Mouse (Mus musculus): ENCODE data around the gene Calr3. TPM values are rescaled to one million over a fixed set of nuclear protein-coding genes. Genes with fewer than 3 reads are reported as not detected.

The Calr3 gene
- polyA plus RNA-seq, 1 experiment from 2014 or later: 1.9 TPM

GRCm38 (mm10) chr8:72380656-72381055 lies 63.0 kb downstream of the Calr3 start:
- Histone ChIP-seq H3K9me3 (replicated peaks) (no peaks in the 10 kb centered on the region), H3K4me1 (no peaks in the 10 kb centered on the region), H3K27me3 (no peaks in the 10 kb centered on the region), H3K9ac (no peak overlapping the region), H3K4me3 (no peak overlapping the region), H3K4me2 (replicated peaks) (no peak overlapping the region), H3K27ac (no peak overlapping the region), H3K36me3 (peaks cover 99% of the 10 kb centered on the region)
- WGBS: 88% methylated on average over 8 of the region's 8 CpGs
- ATAC-seq (ENCODE audit: low FRiP score): no peak

DNA sequence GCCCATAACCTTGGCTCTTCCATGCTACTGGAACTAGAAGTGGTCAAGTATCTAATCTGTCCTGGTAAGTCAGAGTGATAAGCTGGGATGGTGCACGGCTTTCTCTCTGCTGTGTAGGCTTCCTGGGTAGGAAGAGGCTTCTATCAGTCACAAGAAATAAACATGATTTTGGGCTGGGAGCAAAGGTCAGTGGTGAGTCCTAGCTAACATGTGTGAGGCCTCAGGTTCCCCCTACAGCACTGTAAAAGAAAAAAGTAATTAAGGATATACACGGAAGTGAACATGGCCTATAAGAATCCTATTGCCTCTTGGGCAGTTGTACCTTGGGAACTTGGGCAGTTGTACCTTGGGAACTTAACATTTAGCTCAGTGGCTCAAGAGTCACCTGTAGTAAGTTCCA lies 66.8 kb downstream of the Calr3 start:
- Histone ChIP-seq H3K4me2 (replicated peaks) (no peak overlapping the region), H3K4me1 (no peaks in the 10 kb centered on the region)
- WGBS: 95% methylated on average over 2 of the region's 2 CpGs

DNA sequence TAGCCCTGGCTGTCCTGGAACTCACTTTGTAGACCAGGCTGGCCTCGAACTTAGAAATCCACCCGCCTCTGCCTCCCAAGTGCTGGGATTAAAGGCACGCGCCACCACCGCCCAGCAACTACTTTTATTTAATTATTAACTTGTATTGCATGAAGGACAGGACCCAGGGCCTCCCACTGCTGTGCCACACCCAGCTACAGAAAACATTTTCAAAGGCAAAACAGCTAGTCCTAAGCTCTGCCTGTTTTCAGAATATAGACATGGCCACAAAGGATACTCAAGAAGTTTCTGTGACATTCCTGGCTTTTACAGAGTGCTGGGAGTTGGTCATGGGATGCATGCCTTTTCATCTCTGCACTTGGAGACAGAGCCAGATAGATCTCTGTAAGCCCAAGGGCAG lies 67.4 kb downstream of the Calr3 start:
- Histone ChIP-seq H3K9me3 (replicated peaks) (no peaks in the 10 kb centered on the region), H3K4me2 (replicated peaks) (no peak overlapping the region), H3K27me3 (no peaks in the 10 kb centered on the region), H3K4me3 (no peak overlapping the region), H3K36me3 (peaks cover 97% of the 10 kb centered on the region), H3K4me1 (no peaks in the 10 kb centered on the region), H3K27ac (no peak overlapping the region), H3K9ac (no peak overlapping the region)
- no peak for ATAC-seq (ENCODE audit: low FRiP score)
- WGBS: 94% methylated on average over 5 of the region's 5 CpGs

More for the DNA sequence above, 66.8 kb downstream of the Calr3 start:
- ATAC-seq (ENCODE audit: low FRiP score): no peak
- Histone ChIP-seq H3K4me3 (no peak overlapping the region), H3K36me3 (peaks cover 97% of the 10 kb centered on the region), H3K27me3 (no peaks in the 10 kb centered on the region), H3K9ac (no peak overlapping the region), H3K27ac (no peak overlapping the region), H3K9me3 (replicated peaks) (no peaks in the 10 kb centered on the region)

DNA sequence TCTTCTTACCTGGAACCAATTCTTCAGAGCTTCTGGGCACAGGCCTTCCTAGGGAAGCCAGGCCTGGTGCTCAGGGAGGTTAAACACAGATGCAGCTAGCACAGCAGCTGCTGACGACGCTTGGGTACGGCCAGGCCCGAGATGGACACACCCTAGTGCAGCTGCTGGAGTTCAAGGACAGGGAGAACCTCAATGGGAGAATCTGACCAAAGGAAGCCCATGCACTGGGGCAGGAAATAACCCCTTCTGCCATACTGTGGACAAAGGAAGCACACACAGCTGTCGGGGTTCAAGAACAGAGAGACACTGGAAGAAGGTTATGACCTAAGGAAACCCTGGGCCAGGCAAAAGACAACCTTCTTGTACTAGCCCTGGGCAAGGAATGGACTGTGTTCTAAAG lies 68.5 kb downstream of the Calr3 start:
- H3K9me3 ChIP-seq (replicated peaks): no peaks in the 10 kb centered on the region
- H3K27ac ChIP-seq: no peak overlapping the region
- H3K36me3 ChIP-seq: peaks cover 96% of the 10 kb centered on the region
- H3K9ac ChIP-seq: no peak overlapping the region
- H3K4me1 ChIP-seq: no peaks in the 10 kb centered on the region
- no peaks in the 10 kb centered on the region for H3K27me3 ChIP-seq
- H3K4me3 ChIP-seq: no peak overlapping the region
- no peak for ATAC-seq (ENCODE audit: low FRiP score)
- WGBS: 86% methylated on average over 5 of the region's 5 CpGs
- no peak overlapping the region for H3K4me2 ChIP-seq (replicated peaks)

Small RNAs within 50 kb of the gene (microRNA-seq; reads per million reads assigned to microRNA genes)
- 2.4 reads per million for gene Mir7068

Other genes with a start within 250 kb of the Calr3 start
- gene Cib3, start 231.0 kb downstream of the Calr3 start, polyA plus RNA-seq (2016; fragmentation: Nextera tagmentation; extraction: Ambion mirVana): not detected in 2 replicates
- not detected in 2 replicates for gene Gm11034, start 230.2 kb downstream of the Calr3 start, polyA plus RNA-seq (2016; fragmentation: Nextera tagmentation; extraction: Ambion mirVana)
- gene Fam32a, start 224.1 kb downstream of the Calr3 start, polyA plus RNA-seq (2016; fragmentation: Nextera tagmentation; extraction: Ambion mirVana): 85.6 and 94.3 TPM in 2 replicates
- 194 and 197 TPM in 2 replicates for gene Ap1m1, start 203.9 kb downstream of the Calr3 start, polyA plus RNA-seq (2016; fragmentation: Nextera tagmentation; extraction: Ambion mirVana)
- 19.1 and 21.2 TPM in 2 replicates for gene Gm10282, start 138.6 kb downstream of the Calr3 start, polyA plus RNA-seq (2016; fragmentation: Nextera tagmentation; extraction: Ambion mirVana)
- 9.4 and 10.3 TPM in 2 replicates for gene Klf2, start 124.8 kb downstream of the Calr3 start, polyA plus RNA-seq (2016; fragmentation: Nextera tagmentation; extraction: Ambion mirVana)
- 74.3 and 74.5 TPM in 2 replicates for gene Eps15l1, start 22.4 kb downstream of the Calr3 start, polyA plus RNA-seq (2016; fragmentation: Nextera tagmentation; extraction: Ambion mirVana)
- 15.9 and 16.5 TPM in 2 replicates for gene 1700030K09Rik, start within 50 bp of the Calr3 start, polyA plus RNA-seq (2016; fragmentation: Nextera tagmentation; extraction: Ambion mirVana)
- 66.5 and 75.3 TPM in 2 replicates for gene Cherp, start 31.4 kb upstream of the Calr3 start, polyA plus RNA-seq (2016; fragmentation: Nextera tagmentation; extraction: Ambion mirVana)
- gene Slc35e1, start 48.7 kb upstream of the Calr3 start, polyA plus RNA-seq (2016; fragmentation: Nextera tagmentation; extraction: Ambion mirVana): 22.2 and 27.8 TPM in 2 replicates
- gene Med26, start 104.4 kb upstream of the Calr3 start, polyA plus RNA-seq (2016; fragmentation: Nextera tagmentation; extraction: Ambion mirVana): 17.7 and 22.0 TPM in 2 replicates
- 121 and 124 TPM in 2 replicates for gene Smim7, start 127.2 kb upstream of the Calr3 start, polyA plus RNA-seq (2016; fragmentation: Nextera tagmentation; extraction: Ambion mirVana)
- 14.7 and 14.8 TPM in 2 replicates for gene Tmem38a, start 128.2 kb upstream of the Calr3 start, polyA plus RNA-seq (2016; fragmentation: Nextera tagmentation; extraction: Ambion mirVana)
- 0.64 and 0.68 TPM in 2 replicates for gene Nwd1, start 202.8 kb upstream of the Calr3 start, polyA plus RNA-seq (2016; fragmentation: Nextera tagmentation; extraction: Ambion mirVana)

Data from hindbrain, embryonic 12.5 days (tissue).